Mouse (Mus musculus) gastrocnemius, adult 2 months (tissue): ENCODE measurements around the gene Hdac6. TPM values are rescaled to one million over a fixed set of nuclear protein-coding genes. Genes with fewer than 3 reads are reported as not detected.
"Not testable (repeated sequence)": the region's sequence is repeated elsewhere in the genome, so short reads cannot be mapped to it uniquely, and the experiment has no call there.

ENCODE experiments used
- DNase-seq: peaks from one replicate; pipeline ENCODE4 v3.0.0; 2022
- H3K27ac ChIP-seq: fragments of 200-600 bp; 2 replicates; pipeline ENCODE4 v1.8.1; 2022; ENCODE audit warnings: mild to moderate bottlenecking
- H3K4me3 ChIP-seq: fragments of 200-600 bp; 2 replicates; pipeline ENCODE4 v1.8.1; 2022; ENCODE audit warnings: mild to moderate bottlenecking, moderate library complexity
- CTCF ChIP-seq: fragments of 200-600 bp; IDR thresholded peaks from 2 replicates; pipeline ENCODE4 v1.8.1; 2022; ENCODE audit warnings: antibody characterized with exemption, mild to moderate bottlenecking, moderate library complexity
- intact Hi-C: fragments of 180-260 bp; cut with DNase I; formaldehyde crosslinking; loops from one replicate; pipeline ENCODE4 v1.15.1; 2025
- total RNA-seq, 2 experiments: library from RNA; stranded (reverse); gene quantifications; 2 replicates each; pipeline ENCODE4 v1.2.3; 2021

Gene Hdac6
- total RNA-seq, 2 experiments from 2014 or later: 4.0 to 4.4 TPM

- no peak for DNase-seq
- TF ChIP-seq CTCF: no peak
- H3K4me3 ChIP-seq: no peak overlapping the region
- intact Hi-C loops: no loop called here
- H3K27ac ChIP-seq: no peak overlapping the region
Observed at GRCm38 (mm10) chrX:7958868-7959267, 11.2 kb upstream of the Hdac6 start.

GRCm38 (mm10) chrX:7950091-7950490 is 2.4 kb upstream of the Hdac6 start:
- H3K4me3 ChIP-seq: no peak overlapping the region
- intact Hi-C loops: no loop called here
- TF ChIP-seq CTCF: no peak
- no peak for DNase-seq
- H3K27ac ChIP-seq: no peak overlapping the region

- H3K27ac ChIP-seq: peak overlapping the region; percentile 75
- peak; percentile 95 for DNase-seq
- H3K4me3 ChIP-seq: peak overlapping the region; percentile 81
- TF ChIP-seq CTCF: no peak
- intact Hi-C loops: loop anchor here (5.0 kb wide), 1 partner anchor 101 kb away; no protein-coding TSS in a partner anchor
Observed at GRCm38 (mm10) chrX:7947900-7948492, 307 bp upstream of the Hdac6 start.

GRCm38 (mm10) chrX:7945618-7946017 is 2.1 kb downstream of the Hdac6 start:
- TF ChIP-seq CTCF: no peak
- Histone ChIP-seq H3K27ac (no peak overlapping the region), H3K4me3 (no peak overlapping the region)
- DNase-seq: no peak
- intact Hi-C loops: loop anchor here (5.0 kb wide), 1 partner anchor 98 kb away; no protein-coding TSS in a partner anchor

GRCm38 (mm10) chrX:7937667-7938066 is 10.0 kb downstream of the Hdac6 start:
- no peak for TF ChIP-seq CTCF
- Histone ChIP-seq H3K27ac (no peak overlapping the region), H3K4me3 (no peak overlapping the region)
- intact Hi-C loops: no loop called here
- DNase-seq: no peak

- intact Hi-C loops: no loop called here
- Histone ChIP-seq H3K4me3 (no peak overlapping the region), H3K27ac (no peak overlapping the region)
- no peak for DNase-seq
- no peak for TF ChIP-seq CTCF
Observed at GRCm38 (mm10) chrX:7936874-7937273, 10.8 kb downstream of the Hdac6 start.

- no peak for DNase-seq
- TF ChIP-seq CTCF: no peak
- intact Hi-C loops: no loop called here
- no peak within 1 kb of the TSS for H3K27ac ChIP-seq
- H3K4me3 ChIP-seq: no peak within 1 kb of the TSS
Observed at GRCm38 (mm10) chrX:7928270-7928790, 19.4 kb downstream of the Hdac6 start, which contains the start of gene Eras. Eras (minus strand) TSS chrX:7928607.

- no peak overlapping the region for H3K27ac ChIP-seq
- TF ChIP-seq CTCF: no peak
- DNase-seq: no peak
- H3K4me3 ChIP-seq: no peak overlapping the region
- intact Hi-C loops: no loop called here
Observed at GRCm38 (mm10) chrX:7927116-7927515, 20.6 kb downstream of the Hdac6 start.

- Histone ChIP-seq H3K4me3 (no peak overlapping the region), H3K27ac (no peak overlapping the region)
- no peak for DNase-seq
- intact Hi-C loops: no loop called here
- TF ChIP-seq CTCF: no peak
Observed at GRCm38 (mm10) chrX:7926266-7926665, 21.4 kb downstream of the Hdac6 start.

GRCm38 (mm10) chrX:7922032-7922431 is 25.7 kb downstream of the Hdac6 start:
- TF ChIP-seq CTCF: no peak
- intact Hi-C loops: no loop called here
- DNase-seq: no peak

GRCm38 (mm10) chrX:7919601-7920383 is 27.9 kb downstream of the Hdac6 start, which contains the start of gene Pcsk1n:
Pcsk1n (plus strand) TSS chrX:7919822.
- no peak within 1 kb of the TSS for H3K4me3 ChIP-seq
- no peak for DNase-seq
- intact Hi-C loops: no loop called here

More at GRCm38 (mm10) chrX:7922032-7922431, 25.7 kb downstream of the Hdac6 start:
- H3K27ac ChIP-seq: no peak overlapping the region
- peak overlapping the region; percentile 53 for H3K4me3 ChIP-seq

GRCm38 (mm10) chrX:7917960-7918359 is 29.7 kb downstream of the Hdac6 start:
- intact Hi-C loops, DNase-seq, H3K4me3 ChIP-seq, H3K27ac ChIP-seq: not testable (repeated sequence)

More at GRCm38 (mm10) chrX:7919601-7920383, 27.9 kb downstream of the Hdac6 start, which contains the start of gene Pcsk1n:
- no peak for TF ChIP-seq CTCF
- H3K27ac ChIP-seq: no peak within 1 kb of the TSS

- TF ChIP-seq CTCF: peak; percentile 38
- intact Hi-C loops, H3K4me3 ChIP-seq, H3K27ac ChIP-seq, DNase-seq: not testable (repeated sequence)
Observed at GRCm38 (mm10) chrX:7915669-7916068, 32.0 kb downstream of the Hdac6 start.
